Mouse (Mus musculus) urinary bladder, adult 18-20 months (tissue): ENCODE data around the gene Hist1h4d.
"Not testable (repeated sequence)": the region's sequence is repeated elsewhere in the genome, so short reads cannot be mapped to it uniquely, and the experiment has no call there.

ENCODE experiments used
- DNase-seq, 2 experiments: peaks; one replicate each; pipeline ENCODE4 v3.0.0; 2022; ENCODE audit warnings: low spot score in 2 of 2, mixed read lengths in 2 of 2

The Hist1h4d gene

DNA sequence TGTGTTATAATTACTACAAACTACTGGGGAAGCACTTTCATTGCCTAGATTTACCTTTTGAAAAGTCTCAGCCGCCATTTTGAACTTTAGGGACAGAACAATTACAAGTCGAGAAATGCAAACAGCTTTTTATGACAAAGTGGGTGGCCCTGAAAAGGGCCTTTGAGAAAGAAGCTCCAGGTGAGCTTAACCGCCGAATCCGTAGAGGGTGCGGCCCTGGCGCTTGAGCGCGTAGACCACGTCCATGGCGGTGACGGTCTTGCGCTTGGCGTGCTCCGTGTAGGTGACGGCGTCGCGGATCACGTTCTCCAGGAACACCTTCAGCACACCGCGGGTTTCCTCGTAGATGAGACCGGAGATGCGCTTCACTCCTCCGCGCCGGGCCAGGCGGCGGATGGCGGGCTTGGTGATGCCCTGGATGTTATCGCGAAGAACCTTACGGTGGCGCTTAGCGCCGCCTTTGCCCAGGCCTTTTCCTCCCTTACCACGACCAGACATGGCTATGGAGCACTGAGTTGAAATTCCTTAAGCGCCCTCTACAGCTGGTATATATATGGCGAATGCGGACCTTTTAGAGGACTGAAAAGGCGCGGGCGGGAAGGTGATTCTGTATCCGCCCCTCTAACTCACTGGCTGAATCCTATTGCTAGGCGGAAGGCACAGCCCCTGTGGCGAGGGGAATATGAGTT is 30.1 kb upstream of the Hist1h4d start, which contains the start of gene Hist1h4f:
Gene Hist1h4f (minus strand): TSS at position 503 of the 689 bp plus-strand sequence.
- DNase-seq: peak; percentile 66 to 73

DNA sequence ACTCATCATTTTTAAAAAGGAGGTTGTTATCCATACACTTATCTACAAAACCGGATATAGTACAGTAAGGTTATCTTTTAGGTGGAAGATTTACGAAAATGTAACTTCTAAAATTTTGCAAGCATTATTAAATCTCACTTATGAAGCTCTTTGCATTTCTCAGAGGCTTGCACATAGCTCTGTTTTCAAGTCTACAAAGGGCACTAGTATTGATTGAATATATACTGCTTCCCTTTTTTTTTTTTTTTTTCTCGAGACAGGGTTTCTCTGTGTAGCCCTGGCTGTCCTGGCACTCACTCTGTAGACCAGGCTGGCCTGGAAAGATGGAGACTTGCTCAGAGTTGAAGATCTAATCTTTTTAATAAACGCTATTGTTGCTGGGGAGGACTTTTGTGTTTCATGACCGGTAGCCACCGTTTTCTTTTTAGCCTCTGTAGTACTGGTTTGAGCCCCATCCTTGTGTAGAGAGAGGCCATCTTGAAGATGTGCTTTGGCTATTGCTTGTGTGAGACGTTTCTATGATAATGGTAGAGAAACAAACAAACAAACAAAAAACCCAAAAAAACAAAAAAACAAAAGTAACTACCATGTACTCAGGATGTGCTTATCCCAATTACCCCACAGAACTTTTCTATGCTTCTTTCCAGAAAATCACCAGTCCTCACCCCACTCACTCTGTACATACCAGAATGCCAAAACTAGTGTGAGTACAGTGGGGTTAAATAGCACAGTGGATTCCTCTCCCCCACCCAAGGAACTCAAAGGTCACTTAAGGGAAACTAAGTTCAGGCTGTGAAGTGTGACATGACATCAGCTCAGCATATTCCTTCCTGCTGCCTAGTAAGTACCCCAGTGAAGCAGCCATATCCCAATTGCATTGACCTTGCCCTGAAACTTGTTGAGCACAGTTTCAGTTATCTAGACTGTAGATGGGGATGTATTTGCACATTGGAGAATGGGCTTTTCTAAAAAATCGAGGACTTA is 29.2 kb upstream of the Hist1h4d start:
- no peak for DNase-seq

DNA sequence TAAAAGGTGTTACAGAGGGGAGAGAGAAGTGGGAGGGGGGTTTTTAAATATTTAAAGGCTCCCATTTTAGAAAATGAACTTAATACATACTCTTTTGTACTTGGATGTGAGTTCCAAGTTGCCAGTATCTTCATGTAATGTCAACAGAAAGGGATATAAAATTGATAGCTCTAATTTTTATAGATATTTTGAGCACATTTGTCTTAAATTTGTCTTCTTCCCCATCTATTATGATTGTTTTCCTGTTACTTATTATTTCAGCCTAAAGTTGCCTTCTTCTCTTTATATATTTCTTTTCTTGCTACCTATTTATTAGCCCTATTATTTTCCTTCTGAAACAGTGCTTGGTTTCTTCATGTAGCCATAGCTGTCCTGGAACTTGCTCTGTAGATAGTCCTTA is 28.4 kb upstream of the Hist1h4d start, which contains the start of gene Hist1h1d:
Gene Hist1h1d (plus strand): TSS at position 301 of the 400 bp plus-strand sequence.
- no peak for DNase-seq

DNA sequence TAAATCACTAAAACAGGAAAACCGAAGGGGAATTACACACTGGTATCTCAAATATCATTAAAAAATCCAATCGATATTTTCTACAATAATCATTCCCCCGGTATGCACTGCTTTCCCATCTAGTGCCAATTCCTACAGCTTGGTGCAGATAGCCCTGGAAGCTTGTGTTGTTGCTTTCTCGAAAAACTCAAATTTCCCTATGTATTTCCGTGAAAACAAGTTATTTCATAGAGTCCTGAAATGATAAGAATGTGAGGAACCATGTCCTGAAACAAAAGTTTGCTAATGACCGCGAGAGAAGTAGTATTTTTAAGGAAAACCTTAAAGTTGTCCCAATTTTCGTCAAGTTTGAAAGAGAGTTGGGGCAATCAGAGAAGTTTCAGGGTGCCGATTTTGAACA is 27.0 kb upstream of the Hist1h4d start:
- no peak for DNase-seq

DNA sequence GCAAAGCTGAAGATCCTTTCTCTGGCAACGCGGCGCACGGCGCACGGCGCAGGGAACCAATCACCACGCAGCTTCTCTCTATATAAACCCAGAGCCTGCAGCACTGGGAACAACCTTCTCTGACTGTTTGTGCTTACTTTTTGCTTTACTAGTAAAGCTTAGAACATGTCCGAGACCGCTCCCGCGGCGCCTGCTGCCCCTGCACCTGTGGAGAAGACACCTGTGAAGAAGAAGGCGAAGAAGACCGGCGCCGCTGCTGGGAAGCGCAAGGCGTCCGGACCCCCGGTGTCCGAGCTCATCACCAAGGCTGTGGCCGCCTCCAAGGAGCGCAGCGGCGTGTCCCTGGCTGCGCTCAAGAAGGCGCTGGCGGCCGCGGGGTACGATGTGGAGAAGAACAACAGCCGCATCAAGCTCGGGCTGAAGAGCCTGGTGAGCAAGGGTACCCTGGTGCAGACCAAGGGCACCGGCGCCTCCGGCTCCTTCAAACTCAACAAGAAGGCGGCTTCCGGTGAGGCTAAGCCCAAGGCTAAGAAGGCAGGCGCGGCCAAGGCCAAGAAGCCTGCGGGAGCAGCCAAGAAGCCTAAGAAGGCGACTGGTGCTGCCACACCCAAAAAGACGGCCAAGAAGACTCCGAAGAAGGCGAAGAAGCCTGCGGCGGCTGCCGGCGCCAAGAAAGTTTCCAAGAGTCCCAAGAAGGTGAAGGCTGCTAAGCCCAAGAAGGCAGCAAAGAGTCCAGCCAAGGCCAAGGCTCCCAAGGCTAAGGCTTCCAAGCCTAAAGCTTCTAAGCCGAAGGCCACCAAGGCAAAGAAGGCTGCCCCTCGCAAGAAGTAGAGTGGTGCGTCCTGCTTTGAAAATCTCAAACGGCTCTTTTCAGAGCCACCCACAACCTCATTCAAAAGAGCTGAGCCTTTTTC is 26.2 kb upstream of the Hist1h4d start:
- DNase-seq: peak; percentile 59 to 68

DNA sequence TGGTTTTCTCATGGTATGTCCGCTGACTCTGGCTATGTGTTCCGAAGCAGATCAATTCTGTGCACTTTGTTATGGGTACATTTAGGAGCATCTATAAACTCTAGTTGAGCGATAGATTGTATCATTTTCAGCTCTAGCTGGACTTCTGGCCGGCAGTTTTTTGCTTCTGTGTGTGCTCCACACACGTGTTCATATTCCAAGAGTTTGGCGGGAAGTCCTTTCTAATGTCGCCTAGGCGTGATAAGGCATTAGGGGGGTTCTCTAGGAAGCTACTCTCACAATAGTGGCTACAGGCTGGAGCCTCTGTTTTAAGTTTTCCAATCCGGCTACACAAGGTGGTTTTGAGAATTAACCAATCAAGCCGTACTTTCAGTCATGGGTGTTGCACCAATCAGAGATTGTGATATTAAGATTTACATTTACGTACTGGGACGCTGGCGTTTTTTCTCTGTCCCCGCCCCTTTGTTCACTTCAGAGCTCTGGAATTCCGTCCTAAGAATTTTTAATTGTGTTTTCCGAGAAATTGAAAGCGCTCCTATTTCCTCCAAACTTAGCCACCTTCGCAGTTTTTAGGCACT is 25.5 kb upstream of the Hist1h4d start:
- peak; percentile 47 to 53 for DNase-seq

DNA sequence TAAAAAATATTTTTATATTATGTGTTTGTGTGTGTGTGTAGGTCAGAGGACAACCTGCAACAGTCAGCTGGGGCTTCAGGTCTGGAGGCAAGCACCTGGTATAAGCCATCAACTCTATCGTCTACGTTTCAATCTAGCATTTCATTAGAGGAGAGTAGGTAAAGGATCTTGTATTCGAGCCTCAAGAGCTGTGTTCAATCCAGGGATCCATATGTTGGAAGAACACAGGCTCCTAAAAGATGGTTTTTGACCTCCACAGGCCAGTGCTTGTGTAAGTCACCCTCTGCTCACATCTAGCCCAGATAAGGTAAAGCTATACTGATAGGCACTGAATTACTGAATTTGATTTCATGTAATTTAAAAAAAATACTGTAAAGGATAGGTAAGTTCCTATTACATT is 24.5 kb upstream of the Hist1h4d start:
- no peak for DNase-seq

DNA sequence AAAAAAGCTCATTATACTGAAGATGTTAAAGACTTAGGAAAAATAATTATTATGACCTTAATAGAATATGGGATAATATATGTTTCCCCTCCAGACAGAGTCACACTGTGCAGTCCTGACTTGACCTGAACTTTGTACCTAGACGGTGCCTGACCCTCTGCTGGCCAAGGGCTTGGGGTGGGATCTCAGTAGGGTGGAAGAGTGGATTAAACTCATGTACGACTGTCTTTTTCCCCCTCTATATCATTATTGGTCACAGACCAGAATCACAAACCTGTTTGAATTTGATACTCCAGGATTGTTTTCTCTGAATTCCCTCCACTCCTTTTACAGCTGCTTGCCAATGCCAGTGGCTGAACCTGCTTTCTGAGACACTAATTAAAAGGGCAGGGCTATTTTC is 20.7 kb upstream of the Hist1h4d start:
- not testable (repeated sequence) for DNase-seq

DNA sequence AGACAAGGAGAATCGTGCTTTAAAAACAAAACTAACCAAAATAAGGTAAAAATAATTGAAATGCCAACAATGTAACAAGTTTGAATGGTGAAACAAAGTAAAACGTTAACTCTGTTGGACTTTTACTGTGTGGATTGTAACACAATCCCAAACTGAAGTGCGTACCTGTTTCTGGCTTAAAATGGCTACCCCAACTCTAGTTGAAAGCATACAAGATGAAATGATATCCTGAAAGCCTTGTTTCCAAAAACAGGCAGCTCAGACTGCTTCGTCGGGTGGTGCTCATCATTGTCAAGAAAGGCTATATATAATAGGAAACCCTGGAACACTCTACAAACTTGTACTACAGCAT is 19.9 kb upstream of the Hist1h4d start:
- DNase-seq: not testable (repeated sequence)

DNA sequence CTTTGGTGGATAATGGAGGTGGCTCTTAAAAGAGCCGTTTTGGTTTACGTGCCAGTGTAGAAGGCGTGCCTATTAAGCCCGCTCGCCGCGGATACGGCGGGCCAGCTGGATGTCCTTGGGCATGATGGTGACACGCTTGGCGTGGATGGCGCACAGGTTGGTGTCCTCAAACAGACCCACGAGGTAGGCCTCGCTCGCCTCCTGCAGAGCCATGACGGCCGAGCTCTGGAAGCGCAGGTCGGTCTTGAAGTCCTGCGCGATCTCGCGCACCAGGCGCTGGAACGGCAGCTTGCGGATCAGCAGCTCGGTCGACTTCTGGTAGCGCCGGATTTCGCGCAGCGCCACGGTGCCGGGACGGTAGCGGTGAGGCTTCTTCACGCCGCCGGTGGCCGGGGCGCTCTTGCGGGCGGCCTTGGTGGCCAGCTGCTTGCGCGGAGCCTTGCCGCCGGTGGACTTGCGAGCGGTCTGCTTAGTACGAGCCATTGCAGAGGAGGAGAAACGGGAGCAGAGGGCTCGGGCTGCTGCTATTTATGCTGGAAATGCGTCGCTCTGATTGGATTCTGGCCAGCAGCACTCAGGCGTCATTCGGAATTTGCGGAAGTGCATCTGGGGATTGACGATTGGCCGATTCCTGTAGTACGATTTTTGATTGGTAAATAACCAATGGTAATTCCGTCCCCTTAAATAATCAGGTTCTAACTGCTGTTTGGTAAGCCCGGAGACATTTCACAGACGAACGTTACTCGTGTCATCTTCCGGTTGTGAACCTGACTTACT is 19.3 kb upstream of the Hist1h4d start, which contains the start of gene Hist1h3e:
Gene Hist1h3e (minus strand): TSS at position 487 of the 777 bp plus-strand sequence.
- DNase-seq: peak; percentile 87 to 92

DNA sequence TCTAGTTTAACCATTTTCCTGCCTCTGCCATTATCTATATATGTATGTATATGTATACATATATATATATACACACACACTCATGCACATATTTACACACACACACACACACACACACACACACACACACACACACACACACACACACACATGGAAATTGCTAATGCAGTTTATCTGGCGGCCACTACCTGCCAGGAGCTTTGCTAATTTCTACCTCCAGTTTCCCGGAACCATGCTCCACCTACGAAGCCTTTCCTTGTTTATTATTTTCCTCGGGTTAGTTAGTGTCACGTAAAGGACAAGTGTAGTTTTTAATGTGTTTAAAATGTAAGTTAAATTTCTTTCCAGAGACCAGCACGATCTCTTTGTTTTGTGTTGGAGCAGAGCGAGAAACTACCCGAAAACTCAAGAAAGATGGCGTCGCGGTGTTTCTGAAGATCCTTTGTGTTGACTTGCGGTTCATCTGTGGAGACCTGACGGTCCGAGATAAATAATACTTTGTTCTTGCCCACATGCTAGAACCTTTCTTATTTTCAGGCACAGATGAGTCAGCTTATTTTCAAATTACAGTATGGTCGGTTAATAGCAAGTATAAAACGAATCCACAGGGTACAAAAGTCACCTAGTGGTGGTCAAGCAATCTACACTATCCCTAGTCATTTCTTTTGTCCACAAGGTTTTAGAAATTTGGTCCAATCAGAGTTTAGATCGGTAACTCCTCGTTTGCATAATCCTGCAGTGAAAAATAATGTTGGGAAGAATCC is 18.5 kb upstream of the Hist1h4d start:
- no peak for DNase-seq

DNA sequence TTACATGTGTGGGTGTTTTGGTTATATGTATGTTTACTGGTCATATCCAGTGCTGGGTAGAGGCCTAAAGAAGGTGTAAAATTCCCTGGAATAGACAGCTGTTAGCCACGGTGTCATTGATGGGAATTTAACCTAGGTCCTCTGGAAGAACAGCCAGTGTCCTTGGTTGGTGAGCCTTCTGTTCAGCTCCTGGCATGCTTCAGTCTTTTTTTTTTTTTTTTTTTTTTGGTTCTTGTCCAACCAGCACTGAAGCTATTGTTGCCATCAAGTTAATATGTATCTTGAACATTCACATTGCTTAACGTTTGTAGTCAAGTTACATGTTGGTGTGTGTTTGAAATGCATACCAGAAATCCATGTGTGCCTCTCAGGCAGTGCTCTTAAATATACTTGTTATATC is 16.9 kb upstream of the Hist1h4d start:
- no peak for DNase-seq

DNA sequence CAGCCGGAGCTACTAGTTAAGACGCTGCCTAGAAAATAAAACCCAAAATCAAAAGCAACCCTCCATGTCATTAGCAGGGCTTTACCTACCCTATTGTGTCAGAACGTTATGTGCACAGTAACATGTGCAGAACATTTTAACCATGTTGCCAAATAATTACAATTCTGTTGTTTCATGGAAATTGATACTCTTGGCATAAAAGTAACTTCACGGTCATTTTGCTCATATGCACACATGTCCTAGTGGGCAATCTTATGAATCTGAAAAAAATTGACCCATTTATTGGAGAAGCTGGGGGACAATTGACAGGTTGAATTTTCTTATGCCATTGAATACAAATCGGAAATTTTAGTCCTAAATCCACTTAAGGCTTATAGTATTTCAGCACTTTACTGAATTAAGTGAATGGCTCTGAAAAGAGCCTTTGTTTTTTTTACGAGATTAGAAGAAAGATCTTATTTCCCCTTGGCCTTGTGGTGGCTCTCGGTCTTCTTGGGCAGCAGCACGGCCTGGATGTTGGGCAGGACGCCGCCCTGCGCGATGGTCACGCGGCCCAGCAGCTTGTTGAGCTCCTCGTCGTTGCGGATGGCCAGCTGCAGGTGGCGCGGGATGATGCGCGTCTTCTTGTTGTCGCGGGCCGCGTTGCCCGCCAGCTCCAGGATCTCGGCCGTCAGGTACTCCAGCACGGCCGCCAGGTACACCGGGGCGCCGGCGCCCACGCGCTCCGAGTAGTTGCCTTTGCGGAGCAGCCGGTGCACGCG is 11.0 kb upstream of the Hist1h4d start:
- not testable (repeated sequence) for DNase-seq

DNA sequence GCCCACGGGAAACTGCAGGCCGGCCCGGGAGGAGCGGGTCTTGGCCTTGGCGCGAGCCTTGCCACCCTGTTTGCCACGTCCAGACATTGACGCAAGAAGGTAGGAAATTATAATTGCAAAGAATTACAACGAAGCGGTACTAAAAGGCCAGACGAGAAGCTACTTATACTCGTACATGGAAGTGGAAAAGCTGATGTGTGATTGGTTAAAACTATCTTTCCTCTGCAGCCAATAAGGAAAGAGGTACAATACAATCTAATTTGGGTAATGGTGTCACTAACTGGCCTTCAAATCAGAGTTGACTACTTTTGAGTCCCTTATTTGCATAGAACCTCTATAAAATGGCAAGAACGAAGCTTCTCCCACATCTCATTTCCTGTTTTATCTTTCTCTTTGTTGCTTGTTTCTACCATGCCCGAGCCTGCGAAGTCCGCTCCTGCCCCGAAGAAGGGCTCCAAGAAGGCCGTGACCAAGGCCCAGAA is 10.3 kb upstream of the Hist1h4d start, which contains the start of the genes Hist1h2ae and Hist1h2bg:
Gene Hist1h2ae (minus strand): TSS at position 199 of the 482 bp plus-strand sequence.
Gene Hist1h2bg (plus strand): TSS at position 375 of the 482 bp plus-strand sequence.
- peak; percentile 56 to 73 for DNase-seq

DNA sequence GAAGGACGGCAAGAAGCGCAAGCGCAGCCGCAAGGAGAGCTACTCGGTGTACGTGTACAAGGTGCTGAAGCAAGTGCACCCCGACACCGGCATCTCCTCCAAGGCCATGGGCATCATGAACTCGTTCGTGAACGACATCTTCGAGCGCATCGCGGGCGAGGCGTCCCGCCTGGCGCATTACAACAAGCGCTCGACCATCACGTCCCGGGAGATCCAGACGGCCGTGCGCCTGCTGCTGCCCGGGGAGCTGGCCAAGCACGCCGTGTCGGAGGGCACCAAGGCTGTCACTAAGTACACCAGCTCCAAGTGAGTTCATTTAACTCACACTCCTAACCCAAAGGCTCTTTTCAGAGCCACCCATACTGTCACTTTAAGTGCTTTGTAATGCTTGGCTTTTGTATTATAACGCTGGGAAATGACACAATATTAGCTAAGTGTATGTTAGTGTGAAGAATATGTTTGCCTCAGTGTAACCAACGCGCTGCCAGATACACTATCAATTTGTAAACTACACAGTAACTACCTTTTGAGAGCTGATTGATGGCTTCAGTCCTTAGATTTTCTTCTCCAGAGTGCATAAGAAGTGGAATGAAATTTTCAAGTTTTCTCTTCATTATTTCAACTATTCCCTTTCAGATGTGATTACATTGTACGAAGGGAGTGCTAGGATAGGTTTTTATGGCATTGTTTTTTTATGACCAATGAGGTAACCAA is 9.7 kb upstream of the Hist1h4d start:
- DNase-seq: not testable (repeated sequence)

DNA sequence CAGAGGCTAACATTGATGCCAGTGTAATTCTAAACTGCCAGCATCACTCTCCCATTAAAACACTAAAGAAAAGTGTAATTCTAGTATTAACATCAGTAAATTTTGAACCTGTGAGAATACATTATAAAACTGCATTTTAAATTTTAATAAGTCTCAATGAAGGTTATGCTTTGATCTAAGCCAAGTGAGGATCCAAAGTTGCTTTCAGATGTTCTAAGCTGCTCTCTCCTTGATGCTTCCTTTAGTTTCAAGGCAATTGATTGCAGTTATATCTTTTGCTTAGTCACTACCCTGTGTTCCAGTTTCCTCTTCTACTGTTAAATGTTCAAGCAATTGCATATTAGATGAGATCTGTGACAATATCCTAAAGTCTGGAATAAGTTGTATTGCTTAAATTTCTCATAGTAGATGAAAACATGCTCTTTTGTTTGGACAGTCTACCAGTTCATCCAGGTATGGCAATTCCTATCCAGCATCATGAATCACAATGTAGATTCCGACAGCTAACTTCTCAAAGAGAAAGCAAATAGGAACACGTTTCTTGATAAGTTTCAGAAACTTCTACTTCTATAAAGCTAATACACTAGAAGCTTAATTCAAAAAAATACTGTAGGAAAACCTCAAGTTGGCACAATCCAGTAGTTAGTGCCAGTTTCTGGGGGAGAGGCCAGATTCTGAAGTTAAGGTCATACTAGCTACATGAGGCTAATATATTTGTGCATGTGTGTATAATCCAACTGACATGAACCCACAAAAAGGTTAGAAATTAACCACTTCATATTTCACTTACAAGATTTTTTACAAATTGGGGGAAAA is 9.0 kb upstream of the Hist1h4d start:
- no peak for DNase-seq
